Mouse (Mus musculus): Measurements from ENCODE around the gene Wdtc1.

The Wdtc1 gene

GRCm38 (mm10) chr4:133379861-133380260, 26.6 kb upstream of the Wdtc1 start:
- in situ Hi-C loops (cut with MboI; ENCODE audit: low pct_unique_long_range_greater_than_20kb in 1 of 2, low sequenced_read_pairs in 2 of 2, unreplicated experiment in 1 of 2), result no loop called here

GRCm38 (mm10) chr4:133379046-133379347, 25.7 kb upstream of the Wdtc1 start:
- in situ Hi-C loops (cut with MboI; ENCODE audit: low pct_unique_long_range_greater_than_20kb in 1 of 2, low sequenced_read_pairs in 2 of 2, unreplicated experiment in 1 of 2), result no loop called here

GRCm38 (mm10) chr4:133378236-133379045, 25.2 kb upstream of the Wdtc1 start:
- in situ Hi-C loops (cut with MboI; ENCODE audit: low pct_unique_long_range_greater_than_20kb in 1 of 2, low sequenced_read_pairs in 2 of 2, unreplicated experiment in 1 of 2), result no loop called here

GRCm38 (mm10) chr4:133375812-133376577, 22.7 kb upstream of the Wdtc1 start:
- in situ Hi-C loops (cut with MboI; ENCODE audit: low pct_unique_long_range_greater_than_20kb in 1 of 2, low sequenced_read_pairs in 2 of 2, unreplicated experiment in 1 of 2), result no loop called here

GRCm38 (mm10) chr4:133374011-133374410, 20.7 kb upstream of the Wdtc1 start:
- in situ Hi-C loops (cut with MboI; ENCODE audit: low pct_unique_long_range_greater_than_20kb in 1 of 2, low sequenced_read_pairs in 2 of 2, unreplicated experiment in 1 of 2), result no loop called here

- in situ Hi-C loops (cut with MboI; ENCODE audit: low pct_unique_long_range_greater_than_20kb in 1 of 2, low sequenced_read_pairs in 2 of 2, unreplicated experiment in 1 of 2), result no loop called here
These were observed 19.0 kb upstream of the Wdtc1 start for GRCm38 (mm10) chr4:133372278-133372665.

- in situ Hi-C loops (cut with MboI; ENCODE audit: low pct_unique_long_range_greater_than_20kb in 1 of 2, low sequenced_read_pairs in 2 of 2, unreplicated experiment in 1 of 2), result no loop called here
These were observed 18.5 kb upstream of the Wdtc1 start for GRCm38 (mm10) chr4:133371621-133372277.

- in situ Hi-C loops (cut with MboI; ENCODE audit: low pct_unique_long_range_greater_than_20kb in 1 of 2, low sequenced_read_pairs in 2 of 2, unreplicated experiment in 1 of 2), result no loop called here
These were observed 17.3 kb upstream of the Wdtc1 start for GRCm38 (mm10) chr4:133370298-133371274.

GRCm38 (mm10) chr4:133369553-133370297, 16.4 kb upstream of the Wdtc1 start, which contains the start of gene Slc9a1:
TSS of gene Slc9a1 (plus strand) at chr4:133369706.
- in situ Hi-C loops (cut with MboI; ENCODE audit: low pct_unique_long_range_greater_than_20kb in 1 of 2, low sequenced_read_pairs in 2 of 2, unreplicated experiment in 1 of 2), result no loop called here

- in situ Hi-C loops (cut with MboI; ENCODE audit: low pct_unique_long_range_greater_than_20kb in 1 of 2, low sequenced_read_pairs in 2 of 2, unreplicated experiment in 1 of 2), result no loop called here
These were observed 1.4 kb upstream of the Wdtc1 start for GRCm38 (mm10) chr4:133354641-133355040.

GRCm38 (mm10) chr4:133352797-133353196, 484 bp downstream of the Wdtc1 start:
- in situ Hi-C loops (cut with MboI; ENCODE audit: low pct_unique_long_range_greater_than_20kb in 1 of 2, low sequenced_read_pairs in 2 of 2, unreplicated experiment in 1 of 2), result no loop called here

- in situ Hi-C loops (cut with MboI; ENCODE audit: low pct_unique_long_range_greater_than_20kb in 1 of 2, low sequenced_read_pairs in 2 of 2, unreplicated experiment in 1 of 2), result no loop called here
These were observed 5.1 kb downstream of the Wdtc1 start for GRCm38 (mm10) chr4:133348051-133348775.

GRCm38 (mm10) chr4:133347624-133348023, 5.7 kb downstream of the Wdtc1 start:
- in situ Hi-C loops (cut with MboI; ENCODE audit: low pct_unique_long_range_greater_than_20kb in 1 of 2, low sequenced_read_pairs in 2 of 2, unreplicated experiment in 1 of 2), result no loop called here

- in situ Hi-C loops (cut with MboI; ENCODE audit: low pct_unique_long_range_greater_than_20kb in 1 of 2, low sequenced_read_pairs in 2 of 2, unreplicated experiment in 1 of 2), result no loop called here
These were observed 6.7 kb downstream of the Wdtc1 start for GRCm38 (mm10) chr4:133346577-133346976.

- in situ Hi-C loops (cut with MboI; ENCODE audit: low pct_unique_long_range_greater_than_20kb in 1 of 2, low sequenced_read_pairs in 2 of 2, unreplicated experiment in 1 of 2), result no loop called here
These were observed 7.6 kb downstream of the Wdtc1 start for GRCm38 (mm10) chr4:133345702-133346101.

GRCm38 (mm10) chr4:133344112-133344511, 9.2 kb downstream of the Wdtc1 start:
- in situ Hi-C loops (cut with MboI; ENCODE audit: low pct_unique_long_range_greater_than_20kb in 1 of 2, low sequenced_read_pairs in 2 of 2, unreplicated experiment in 1 of 2), result no loop called here

GRCm38 (mm10) chr4:133340217-133340616, 13.1 kb downstream of the Wdtc1 start:
- in situ Hi-C loops (cut with MboI; ENCODE audit: low pct_unique_long_range_greater_than_20kb in 1 of 2, low sequenced_read_pairs in 2 of 2, unreplicated experiment in 1 of 2), result no loop called here
